Mouse (Mus musculus) liver, embryonic 12.5 days (tissue): ENCODE data around the gene Hdac7. TPM values are rescaled to one million over a fixed set of nuclear protein-coding genes. Genes with fewer than 3 reads are reported as not detected.

Source experiments
- ATAC-seq: fragments of 200-750 bp; cut with Nextera tagmentation; 2 replicates; pipeline ENCODE4 v1.8.0; 2017; ENCODE audit warnings: moderate number of reproducible peaks, mild to moderate bottlenecking, moderate library complexity
- H3K27ac ChIP-seq: fragments of 300-500 bp; sonication (generic); 2 replicates; pipeline ENCODE4 v1.5.1; 2016; ENCODE audit warnings: mild to moderate bottlenecking
- H3K27me3 ChIP-seq: fragments of 300-500 bp; sonication (generic); replicated peaks from 2 replicates; pipeline ENCODE4 v1.6.1; 2016; ENCODE audit warnings: mild to moderate bottlenecking, moderate library complexity
- H3K36me3 ChIP-seq: fragments of 300-500 bp; sonication (generic); 2 replicates; pipeline ENCODE4 v1.6.1; 2016; ENCODE audit warnings: mild to moderate bottlenecking, moderate library complexity
- H3K4me1 ChIP-seq: fragments of 300-500 bp; sonication (generic); 2 replicates; pipeline ENCODE4 v1.6.1; 2016
- H3K4me2 ChIP-seq: fragments of 300-500 bp; sonication (generic); 2 replicates; pipeline ENCODE4 v1.6.1; 2016; ENCODE audit warnings: mild to moderate bottlenecking, moderate library complexity
- H3K4me3 ChIP-seq: fragments of 300-500 bp; sonication (generic); 2 replicates; pipeline ENCODE4 v1.5.1; 2016; ENCODE audit warnings: mild to moderate bottlenecking, moderate library complexity
- H3K9ac ChIP-seq: fragments of 300-500 bp; sonication (generic); 2 replicates; pipeline ENCODE4 v1.6.1; 2016; ENCODE audit warnings: mild to moderate bottlenecking, moderate library complexity
- H3K9me3 ChIP-seq: fragments of 300-500 bp; sonication (generic); replicated peaks from 2 replicates; pipeline ENCODE4 v1.6.1; 2016; ENCODE audit warnings: mild to moderate bottlenecking, moderate library complexity
- WGBS: fragments of 180-500 bp; shearing (Covaris S2); methylation state at CpG from one replicate; pipeline ENCODE4 v1.1.7; 2016; ENCODE audit not compliant: insufficient replicate concordance; 5-methylcytosine and 5-hydroxymethylcytosine counted together
- polyA plus RNA-seq: library from polyadenylated mRNA; unstranded; fragments of >200 nt; fragmentation: Nextera tagmentation; extraction: Ambion mirVana; gene quantifications from 2 replicates; pipeline ENCODE4 v1.2.1, GENCODE M21; 2016

Gene Hdac7
- polyA plus RNA-seq, 1 experiment from 2014 or later: 14.3 TPM

DNA sequence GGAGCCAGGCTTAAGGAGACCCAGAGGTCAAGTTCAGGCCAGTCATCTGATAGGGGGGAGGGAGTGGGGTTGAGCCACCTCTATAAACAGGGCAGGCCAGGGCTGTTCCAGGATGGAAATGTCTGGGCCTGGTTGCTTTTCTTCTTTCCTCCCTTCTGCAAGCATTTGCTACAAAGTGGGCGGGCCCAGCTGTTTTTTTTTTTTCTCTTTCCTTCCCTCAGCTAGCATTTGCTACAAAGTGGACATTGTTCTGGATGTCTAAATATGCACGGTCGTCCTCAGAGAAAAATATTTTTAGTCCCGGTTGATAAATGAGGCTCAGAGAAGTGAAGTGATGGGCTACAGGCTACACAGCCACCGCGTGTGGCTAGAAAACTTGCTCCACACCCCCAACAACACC lies 89.8 kb downstream of the Hdac7 start:
- Histone ChIP-seq H3K4me1 (0 out of 2 replicates have a peak, but pooled peaks cover 7% of the 10 kb centered on the region), H3K9ac (no peak overlapping the region), H3K36me3 (peaks cover 8% of the 10 kb centered on the region; the same call in 1 of the 2 replicates), H3K27ac (no peak overlapping the region), H3K4me2 (no peak overlapping the region), H3K27me3 (peaks cover 6% of the 10 kb centered on the region), H3K9me3 (no peaks in the 10 kb centered on the region), H3K4me3 (no peak overlapping the region)
- WGBS: 72% methylated on average over 6 of the region's 6 CpGs
- no peak for ATAC-seq

DNA sequence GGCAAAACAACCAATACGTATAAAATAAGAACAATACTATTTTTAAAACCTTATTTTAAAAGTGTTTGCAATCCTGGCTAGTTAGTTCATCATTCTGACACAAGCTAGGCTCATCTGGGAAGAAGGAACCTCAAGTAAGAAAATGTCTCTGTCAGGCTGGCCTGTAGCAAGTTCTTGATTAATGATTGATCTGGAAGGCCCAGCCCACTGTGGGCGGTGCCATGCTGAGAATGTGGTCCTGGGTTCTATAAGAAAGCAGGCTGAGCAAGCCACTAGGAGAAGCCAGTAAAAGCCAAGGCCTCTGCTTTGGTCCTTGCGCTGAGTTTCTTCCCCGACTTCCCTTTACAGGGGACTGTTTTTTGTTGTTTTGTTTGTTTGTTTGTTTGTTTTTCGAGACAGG lies 91.8 kb downstream of the Hdac7 start:
- ATAC-seq: no peak
- WGBS: 69% methylated on average over 5 of the region's 5 CpGs
- peaks cover 21% of the 10 kb centered on the region for H3K4me1 ChIP-seq
- no peak overlapping the region for H3K4me3 ChIP-seq
- no peaks in the 10 kb centered on the region for H3K9me3 ChIP-seq
- peaks cover 6% of the 10 kb centered on the region for H3K27me3 ChIP-seq
- no peak overlapping the region for H3K27ac ChIP-seq
- no peak overlapping the region for H3K4me2 ChIP-seq
- no peak overlapping the region for H3K9ac ChIP-seq
- peaks cover 8% of the 10 kb centered on the region; the same call in 1 of the 2 replicates for H3K36me3 ChIP-seq

DNA sequence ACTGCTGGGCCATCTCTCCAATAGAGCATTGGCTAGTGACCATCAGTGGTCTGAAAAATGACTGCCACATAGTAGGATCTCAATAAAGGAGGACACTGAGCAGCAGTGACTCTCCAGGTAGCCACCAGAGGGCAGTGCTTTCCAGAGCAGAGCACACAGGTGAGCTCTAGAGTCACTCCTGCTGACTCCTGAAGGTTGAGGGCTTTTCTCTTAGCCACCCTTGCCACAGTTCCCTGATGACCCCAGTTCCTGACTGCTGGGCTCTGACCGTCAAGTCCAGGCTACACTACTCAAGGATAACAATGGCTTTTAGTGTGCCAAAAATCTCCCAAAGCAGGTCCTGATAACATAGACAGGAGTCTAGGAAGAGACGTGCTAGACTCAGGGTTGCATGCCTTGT lies 92.6 kb downstream of the Hdac7 start:
- Histone ChIP-seq H3K4me1 (peaks cover 28% of the 10 kb centered on the region), H3K4me2 (no peak overlapping the region), H3K9me3 (no peaks in the 10 kb centered on the region), H3K27ac (no peak overlapping the region), H3K4me3 (no peak overlapping the region), H3K27me3 (peaks cover 4% of the 10 kb centered on the region; the same call in 1 of the 2 replicates), H3K9ac (no peak overlapping the region), H3K36me3 (peaks cover 8% of the 10 kb centered on the region)
- 72% methylated on average over 2 of the region's 2 CpGs for WGBS
- ATAC-seq: no peak

DNA sequence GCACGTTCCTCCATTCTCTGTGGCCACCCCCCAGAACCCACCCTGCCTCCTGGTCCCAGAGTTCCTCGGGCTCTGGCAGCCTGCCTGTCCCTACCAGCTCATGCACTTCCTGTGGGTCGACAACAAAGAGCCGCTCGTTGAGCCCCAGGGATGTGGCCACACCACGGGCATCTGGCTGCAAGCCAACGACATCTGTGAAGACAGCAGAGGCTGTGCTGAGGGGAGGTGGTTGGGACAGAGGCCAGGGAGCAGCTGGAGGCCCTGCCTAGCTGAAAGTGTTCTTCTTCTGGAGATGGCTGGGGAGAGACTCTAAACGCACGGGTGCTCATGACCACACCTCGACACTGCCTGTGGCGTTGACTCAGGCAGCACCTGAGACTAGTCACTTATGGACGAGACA lies 93.6 kb downstream of the Hdac7 start:
- H3K4me2 ChIP-seq: no peak overlapping the region
- no peak overlapping the region for H3K27ac ChIP-seq
- no peak for ATAC-seq
- 36% methylated on average over 12 of the region's 12 CpGs for WGBS
- H3K4me3 ChIP-seq: no peak overlapping the region
- H3K36me3 ChIP-seq: peaks cover 8% of the 10 kb centered on the region
- H3K4me1 ChIP-seq: peaks cover 36% of the 10 kb centered on the region
- no peaks in the 10 kb centered on the region for H3K27me3 ChIP-seq
- no peaks in the 10 kb centered on the region for H3K9me3 ChIP-seq
- H3K9ac ChIP-seq: no peak overlapping the region

DNA sequence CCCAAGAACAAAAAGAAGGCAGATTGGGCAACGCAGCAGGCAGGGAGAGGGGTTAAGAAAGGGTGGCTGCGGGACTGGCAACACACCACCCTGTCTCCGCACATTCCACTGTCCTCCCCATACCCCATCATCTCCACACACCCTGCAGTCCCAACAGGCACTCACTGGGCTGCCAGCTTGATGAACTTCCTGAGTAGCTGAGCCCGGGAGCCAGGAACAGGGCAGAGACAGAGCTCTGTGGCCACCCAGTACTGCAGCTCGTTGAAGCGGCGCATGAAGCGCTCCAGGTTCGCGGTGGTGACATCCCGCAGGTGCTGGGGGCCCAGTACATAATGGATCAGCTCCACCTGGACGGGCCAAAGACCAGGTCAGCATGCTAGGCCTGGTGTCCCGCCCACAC lies 94.5 kb downstream of the Hdac7 start:
- Histone ChIP-seq H3K27ac (no peak overlapping the region), H3K9ac (no peak overlapping the region), H3K4me3 (no peak overlapping the region), H3K9me3 (no peaks in the 10 kb centered on the region), H3K36me3 (peaks cover 8% of the 10 kb centered on the region), H3K4me1 (peaks cover 45% of the 10 kb centered on the region), H3K27me3 (no peaks in the 10 kb centered on the region), H3K4me2 (no peak overlapping the region)
- no peak for ATAC-seq
- WGBS: 81% methylated on average over 13 of the region's 13 CpGs

DNA sequence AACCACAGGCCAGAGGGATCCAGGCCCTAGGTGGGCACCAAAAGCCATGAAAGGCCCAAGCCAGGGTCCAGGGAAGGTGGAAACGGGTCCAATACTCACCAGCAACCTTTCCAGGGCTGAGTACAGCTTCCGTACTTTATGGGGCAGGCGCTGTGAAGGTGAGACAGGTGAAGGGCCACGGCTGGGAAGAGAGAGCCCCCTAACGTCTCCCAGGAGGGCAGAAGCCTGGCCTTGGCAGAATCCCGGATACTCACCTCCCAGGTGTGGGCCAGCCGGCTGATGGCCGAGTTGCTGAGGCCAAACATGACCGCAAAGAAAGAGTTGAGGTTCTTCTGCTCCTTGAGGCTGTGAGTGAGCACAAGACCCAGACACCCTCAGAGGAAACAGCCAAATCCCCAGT lies 94.9 kb downstream of the Hdac7 start:
- no peak overlapping the region for H3K9ac ChIP-seq
- no peak overlapping the region for H3K4me3 ChIP-seq
- peaks cover 8% of the 10 kb centered on the region for H3K36me3 ChIP-seq
- H3K4me1 ChIP-seq: peaks cover 48% of the 10 kb centered on the region
- H3K27me3 ChIP-seq: no peaks in the 10 kb centered on the region
- 86% methylated on average over 9 of the region's 9 CpGs for WGBS
- no peaks in the 10 kb centered on the region for H3K9me3 ChIP-seq
- ATAC-seq: no peak
- no peak overlapping the region for H3K27ac ChIP-seq
- H3K4me2 ChIP-seq: no peak overlapping the region

DNA sequence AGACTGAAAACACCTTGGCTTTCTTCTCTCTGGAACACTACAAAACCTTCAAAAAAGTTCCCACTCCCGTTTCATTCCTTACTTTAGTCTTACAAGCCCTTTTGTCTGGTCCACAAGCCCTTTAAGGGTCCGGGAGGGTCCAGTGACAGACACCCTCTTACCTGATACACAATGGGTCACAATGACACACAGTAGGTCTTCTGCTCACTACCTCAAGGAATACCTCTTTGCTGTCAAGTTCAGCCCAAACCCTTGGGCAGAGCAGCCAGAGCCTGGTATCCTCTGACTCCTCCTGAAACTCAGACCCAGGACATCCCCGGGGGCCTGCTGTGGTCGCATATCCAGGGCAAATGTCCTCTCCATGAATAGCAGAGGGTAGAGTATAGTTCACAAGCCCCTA lies 95.3 kb downstream of the Hdac7 start:
- ATAC-seq: no peak
- peaks cover 53% of the 10 kb centered on the region for H3K4me1 ChIP-seq
- 76% methylated on average over 4 of the region's 4 CpGs for WGBS

DNA sequence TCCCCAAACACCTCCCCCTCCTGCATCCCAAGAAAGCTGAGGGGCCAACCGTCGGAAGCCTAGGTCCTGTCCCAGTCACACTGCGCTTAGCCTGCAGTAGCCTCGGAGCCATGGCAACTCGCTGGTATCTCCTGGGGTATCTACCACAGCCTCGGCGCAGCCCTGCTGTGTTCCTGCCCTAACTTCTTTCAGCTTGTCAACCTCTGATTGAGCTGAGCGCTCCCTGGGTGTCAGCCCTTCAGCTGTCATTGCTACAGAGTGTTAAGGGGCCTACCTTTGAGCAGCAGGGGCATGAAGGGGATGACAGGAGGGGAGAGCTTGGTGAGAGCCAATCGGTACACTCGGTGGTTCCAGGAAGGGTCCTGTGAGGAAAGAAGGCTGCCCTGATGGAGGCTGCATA lies 96.0 kb downstream of the Hdac7 start:
- Histone ChIP-seq H3K4me3 (no peak overlapping the region), H3K27ac (no peak overlapping the region), H3K9me3 (no peaks in the 10 kb centered on the region), H3K36me3 (peaks cover 5% of the 10 kb centered on the region), H3K4me1 (peaks cover 55% of the 10 kb centered on the region), H3K4me2 (0 out of 2 replicates have a peak overlapping the region, but pooled peaks have one; percentile 4), H3K9ac (no peak overlapping the region), H3K27me3 (no peaks in the 10 kb centered on the region)
- peak; percentile 40; the same call in 1 of the 2 replicates for ATAC-seq
- WGBS: 41% methylated on average over 10 of the region's 10 CpGs

More for the DNA sequence above, 95.3 kb downstream of the Hdac7 start:
- no peaks in the 10 kb centered on the region for H3K9me3 ChIP-seq
- H3K27ac ChIP-seq: no peak overlapping the region
- no peak overlapping the region for H3K9ac ChIP-seq
- no peak overlapping the region for H3K4me3 ChIP-seq
- H3K36me3 ChIP-seq: peaks cover 8% of the 10 kb centered on the region
- H3K27me3 ChIP-seq: no peaks in the 10 kb centered on the region
- no peak overlapping the region for H3K4me2 ChIP-seq

DNA sequence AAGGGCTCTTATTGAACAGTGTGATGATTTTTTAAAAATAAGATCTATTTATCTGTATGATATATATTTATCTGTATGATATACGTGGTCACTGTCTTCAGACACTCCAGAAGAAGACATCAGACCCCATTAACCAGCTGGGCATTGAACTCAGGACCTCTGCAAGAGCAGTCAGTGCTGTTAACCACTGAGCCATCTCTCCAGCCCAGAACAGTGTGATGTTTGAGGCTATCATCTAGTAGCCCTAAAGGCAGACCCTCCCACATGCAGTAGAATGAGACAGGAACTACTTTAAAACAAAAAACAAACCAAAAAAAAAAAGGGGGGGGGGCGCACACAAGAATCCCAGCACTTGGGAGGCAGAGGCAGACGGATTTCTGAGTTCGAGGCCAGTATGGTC lies 96.8 kb downstream of the Hdac7 start:
- peaks cover 58% of the 10 kb centered on the region for H3K4me1 ChIP-seq
- 73% methylated on average over 4 of the region's 4 CpGs for WGBS
- H3K36me3 ChIP-seq: peaks cover 5% of the 10 kb centered on the region
- no peaks in the 10 kb centered on the region for H3K9me3 ChIP-seq
- no peaks in the 10 kb centered on the region for H3K27me3 ChIP-seq
- H3K4me3 ChIP-seq: no peak overlapping the region
- no peak overlapping the region for H3K9ac ChIP-seq
- no peak for ATAC-seq
- no peak overlapping the region for H3K4me2 ChIP-seq
- H3K27ac ChIP-seq: no peak overlapping the region

DNA sequence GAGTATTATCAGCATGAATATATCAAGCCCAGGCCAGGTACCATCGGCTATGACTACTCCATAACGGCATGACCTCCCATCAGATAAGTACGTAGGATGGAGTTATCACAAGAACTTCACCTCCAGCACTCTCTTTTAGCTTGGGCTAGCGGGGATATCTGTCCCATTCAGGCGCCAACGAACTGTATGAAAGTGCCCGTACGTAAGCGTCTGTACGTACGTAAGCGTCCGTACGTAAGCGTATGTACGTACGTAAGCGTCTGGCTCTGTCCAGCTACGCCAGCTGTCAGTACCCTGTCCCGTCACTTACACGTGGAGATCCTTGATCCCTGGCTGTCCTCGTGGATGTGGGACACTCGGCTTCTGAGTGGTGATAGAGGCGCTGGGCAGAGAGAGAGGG lies 97.6 kb downstream of the Hdac7 start:
- Histone ChIP-seq H3K4me2 (peak overlapping the region; percentile 26), H3K9ac (no peak overlapping the region), H3K27me3 (no peaks in the 10 kb centered on the region), H3K9me3 (no peaks in the 10 kb centered on the region), H3K4me1 (peaks cover 64% of the 10 kb centered on the region), H3K36me3 (peaks cover 5% of the 10 kb centered on the region), H3K4me3 (no peak overlapping the region), H3K27ac (no peak overlapping the region)
- ATAC-seq: peak; percentile 46
- WGBS: 64% methylated on average over 24 of the region's 24 CpGs

DNA sequence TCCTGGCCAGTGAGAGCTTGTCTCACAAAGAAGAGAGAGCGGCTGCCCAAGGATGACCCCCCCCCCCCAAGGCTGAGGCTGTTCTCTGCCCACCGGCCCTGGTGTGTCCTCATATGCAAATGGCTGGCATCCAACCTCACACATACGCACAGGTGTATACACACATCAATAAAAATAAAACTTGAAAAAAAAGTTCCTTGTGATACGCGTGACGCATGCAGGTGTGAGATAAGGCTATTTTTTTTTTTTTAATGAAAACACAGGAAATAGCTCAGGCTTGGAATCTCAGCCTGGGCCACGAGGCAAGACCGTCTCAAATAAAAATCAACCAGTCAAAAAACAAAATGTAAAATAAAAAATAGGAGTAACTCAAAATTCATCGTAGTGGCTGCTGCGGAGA lies 98.0 kb downstream of the Hdac7 start:
- Histone ChIP-seq H3K27me3 (no peaks in the 10 kb centered on the region), H3K4me2 (peak overlapping the region; percentile 26), H3K9me3 (no peaks in the 10 kb centered on the region), H3K27ac (no peak overlapping the region), H3K4me3 (no peak overlapping the region), H3K9ac (no peak overlapping the region), H3K4me1 (peaks cover 67% of the 10 kb centered on the region), H3K36me3 (peaks cover 5% of the 10 kb centered on the region)
- no peak for ATAC-seq
- 76% methylated on average over 10 of the region's 10 CpGs for WGBS

DNA sequence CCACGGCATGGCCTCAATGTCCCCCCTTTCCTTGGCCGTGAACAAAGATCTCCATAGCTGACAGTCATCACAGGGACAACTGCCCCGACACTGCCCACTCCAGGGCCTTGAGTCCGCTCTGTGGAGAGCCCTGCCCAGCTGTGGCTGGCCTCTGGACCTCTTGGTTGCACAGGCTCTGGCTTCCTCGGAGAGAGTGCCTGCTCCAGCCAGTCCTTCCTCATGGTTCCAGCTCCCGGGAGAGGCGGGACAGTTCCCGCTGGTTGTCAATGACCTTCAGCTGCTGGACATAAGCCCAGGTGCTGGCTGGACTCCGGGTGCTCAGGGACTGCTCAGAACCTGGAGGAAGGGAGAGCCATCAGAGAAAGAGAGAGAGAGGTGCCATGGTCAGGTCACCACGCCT lies 99.0 kb downstream of the Hdac7 start:
- H3K27ac ChIP-seq: peak overlapping the region; percentile 11
- H3K4me1 ChIP-seq: peaks cover 64% of the 10 kb centered on the region

DNA sequence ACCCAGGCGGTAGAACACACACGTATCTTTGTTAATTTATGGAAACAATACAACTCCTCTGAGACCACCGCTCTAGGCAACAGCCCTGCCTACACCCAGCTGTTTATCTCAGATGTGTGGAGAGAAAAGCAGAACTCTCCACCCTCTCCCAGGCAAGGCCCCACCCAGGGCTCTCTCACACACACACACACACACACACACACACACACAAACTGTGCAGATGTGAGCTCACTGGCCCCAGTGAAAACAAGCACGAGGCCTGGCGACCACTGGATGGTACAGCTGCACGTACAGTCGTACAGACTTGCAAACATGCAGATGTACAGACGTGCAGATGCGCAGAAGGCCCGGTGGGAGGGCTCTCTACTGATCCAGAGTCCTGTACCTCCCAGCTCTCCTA lies 99.4 kb downstream of the Hdac7 start:
- peak; percentile 84 for ATAC-seq
- H3K27ac ChIP-seq: peak overlapping the region; percentile 11
- H3K4me1 ChIP-seq: peaks cover 64% of the 10 kb centered on the region

More for the DNA sequence above, 99.0 kb downstream of the Hdac7 start:
- H3K4me3 ChIP-seq: no peak overlapping the region
- no peak overlapping the region; the same call in none of the 2 replicates for H3K9ac ChIP-seq
- H3K27me3 ChIP-seq: no peaks in the 10 kb centered on the region
- WGBS: 63% methylated on average over 10 of the region's 10 CpGs
- ATAC-seq: no peak
- H3K9me3 ChIP-seq: no peaks in the 10 kb centered on the region
- peaks cover 5% of the 10 kb centered on the region for H3K36me3 ChIP-seq
- peak overlapping the region; percentile 26; the same call in 1 of the 2 replicates for H3K4me2 ChIP-seq

More for the DNA sequence above, 99.4 kb downstream of the Hdac7 start:
- Histone ChIP-seq H3K9me3 (no peaks in the 10 kb centered on the region), H3K27me3 (no peaks in the 10 kb centered on the region), H3K4me3 (no peak overlapping the region), H3K9ac (no peak overlapping the region; the same call in 1 of the 2 replicates), H3K4me2 (peak overlapping the region; percentile 26; the same call in 1 of the 2 replicates), H3K36me3 (peaks cover 5% of the 10 kb centered on the region)
- WGBS: 36% methylated on average over 10 of the region's 10 CpGs
